Mouse (Mus musculus) cerebellum, adult 2 months (tissue): Measurements from ENCODE around the gene Cyb5d2.

ENCODE experiments used
- CTCF ChIP-seq: fragments of 200-500 bp; IDR thresholded peaks from 2 replicates; pipeline ENCODE4 v1.5.1; 2011; ENCODE audit warnings: low read depth, mild to moderate bottlenecking, control low read depth, low read length, moderate library complexity, borderline replicate concordance; ENCODE audit not compliant: insufficient read depth
- POLR2A ChIP-seq: fragments of 200-500 bp; IDR thresholded peaks from 2 replicates; pipeline ENCODE4 v1.6.1; 2011; ENCODE audit warnings: low read length, control low read depth, borderline replicate concordance; ENCODE audit not compliant: insufficient read depth

DNA sequence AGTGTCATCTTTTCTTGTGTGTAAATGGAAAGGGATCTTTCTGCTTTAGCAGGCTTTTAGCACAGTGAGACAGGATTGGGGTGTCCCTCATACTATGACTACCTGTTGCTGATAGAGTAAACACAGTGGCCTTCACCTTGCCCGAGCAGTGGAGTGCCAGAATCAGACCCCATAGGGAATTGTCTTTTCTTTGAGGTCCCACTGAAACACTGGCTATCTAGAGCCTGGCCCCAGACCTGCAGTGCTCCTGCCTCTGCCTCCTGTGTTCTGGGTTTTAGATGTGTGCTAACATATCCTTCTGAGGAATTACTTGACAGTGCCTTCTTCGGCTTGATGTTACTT is 60.5 kb downstream of the Cyb5d2 start:
- TF ChIP-seq CTCF (no peak), POLR2A (no peak)
